Mouse (Mus musculus): ENCODE measurements around the gene Mta2. TPM values are rescaled to one million over a fixed set of nuclear protein-coding genes. Genes with fewer than 3 reads are reported as not detected.

Gene Mta2
- polyA plus RNA-seq, 1 experiment from 2014 or later = 56.0 TPM

DNA sequence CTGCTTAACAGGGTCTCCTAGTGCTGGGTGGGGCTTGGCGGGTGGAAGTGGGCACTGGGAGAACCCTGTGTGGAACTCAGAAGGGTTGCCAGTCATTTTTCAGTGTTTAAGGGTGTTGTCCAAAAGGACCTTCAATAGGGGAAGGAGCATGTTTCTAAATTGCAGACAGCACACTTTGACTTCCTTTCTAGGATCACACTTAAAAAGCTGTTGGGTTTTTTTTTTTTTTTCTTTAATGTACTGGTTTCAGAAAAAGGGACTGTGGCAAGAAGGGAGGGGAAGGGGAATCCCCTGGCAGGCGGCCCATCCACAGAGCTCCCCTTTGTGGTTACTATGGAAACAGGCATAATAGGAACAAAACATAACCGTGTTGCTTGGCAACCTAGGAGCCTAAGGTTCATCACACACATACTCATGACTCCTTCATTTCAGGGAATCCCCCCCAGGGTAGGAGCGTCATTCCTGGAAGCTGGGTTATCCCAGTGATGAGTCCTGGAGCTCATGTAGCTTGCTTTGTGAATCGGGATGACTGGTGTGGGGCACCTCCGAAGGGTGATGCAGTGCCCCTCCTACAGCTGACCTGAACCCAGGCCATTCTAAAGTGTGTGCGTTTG lies 42.7 kb downstream of the Mta2 start:
- Histone ChIP-seq H3K4me1 (ENCODE audit: control insufficient read depth, insufficient read depth, low read length) (peaks cover 22% of the 10 kb centered on the region), H3K4me2 (peak overlapping the region; percentile 22; the same call in 1 of the 2 replicates), H3K9me3 (ENCODE audit: control insufficient read depth, low read length) (no peaks in the 10 kb centered on the region), H3K4me3 (ENCODE audit: low read depth, low read length) (no peak overlapping the region), H3K9ac (ENCODE audit: low read length) (no peak overlapping the region), H3K36me3 (ENCODE audit: control insufficient read depth, insufficient read depth, low read length) (peaks cover 2% of the 10 kb centered on the region; the same call in 1 of the 2 replicates), H3K27me3 (ENCODE audit: control insufficient read depth, insufficient read depth, low read length) (peaks cover 15% of the 10 kb centered on the region), H3K27ac (ENCODE audit: low read depth, low read length) (peak overlapping the region; percentile 1; the same call in 1 of the 2 replicates)
- WGBS = 5% methylated on average over 7 of the region's 7 CpGs
- DNase-seq (ENCODE audit: low spot score, missing footprints) (peak; percentile 95), ATAC-seq (ENCODE audit: low FRiP score) (peak; percentile 88)

DNA sequence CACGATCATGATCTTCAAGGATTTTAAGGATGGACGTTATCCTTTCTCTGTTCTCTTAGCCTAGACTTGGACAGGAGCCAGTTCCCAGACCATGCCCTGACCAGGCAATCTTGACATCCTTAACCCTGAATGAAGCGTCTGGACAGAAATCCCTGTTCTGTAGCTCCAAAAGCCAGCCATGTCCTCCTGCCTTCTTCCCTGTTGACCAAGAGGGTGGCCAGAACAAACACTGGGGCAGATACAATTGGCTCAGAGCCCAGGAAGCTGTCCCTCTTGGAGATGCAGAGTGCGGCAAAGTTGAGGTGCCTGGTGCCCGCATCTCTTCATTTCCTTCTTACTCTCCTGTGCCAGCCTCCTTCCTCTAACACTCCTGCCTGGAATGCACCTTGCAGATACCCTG lies 44.2 kb downstream of the Mta2 start:
- no peaks in the 10 kb centered on the region for H3K9me3 ChIP-seq (ENCODE audit: control insufficient read depth, low read length)
- WGBS = 78% methylated on average over 5 of the region's 5 CpGs
- no peak for ATAC-seq (ENCODE audit: low FRiP score)
- no peak overlapping the region for H3K27ac ChIP-seq (ENCODE audit: low read depth, low read length)
- H3K36me3 ChIP-seq (ENCODE audit: control insufficient read depth, insufficient read depth, low read length) = no peaks in the 10 kb centered on the region
- no peak overlapping the region for H3K9ac ChIP-seq (ENCODE audit: low read length)
- H3K4me2 ChIP-seq = no peak overlapping the region
- H3K27me3 ChIP-seq (ENCODE audit: control insufficient read depth, insufficient read depth, low read length) = peaks cover 20% of the 10 kb centered on the region
- DNase-seq (ENCODE audit: low spot score, missing footprints) = peak; percentile 80
- H3K4me1 ChIP-seq (ENCODE audit: control insufficient read depth, insufficient read depth, low read length) = peaks cover 29% of the 10 kb centered on the region
- no peak overlapping the region for H3K4me3 ChIP-seq (ENCODE audit: low read depth, low read length)

DNA sequence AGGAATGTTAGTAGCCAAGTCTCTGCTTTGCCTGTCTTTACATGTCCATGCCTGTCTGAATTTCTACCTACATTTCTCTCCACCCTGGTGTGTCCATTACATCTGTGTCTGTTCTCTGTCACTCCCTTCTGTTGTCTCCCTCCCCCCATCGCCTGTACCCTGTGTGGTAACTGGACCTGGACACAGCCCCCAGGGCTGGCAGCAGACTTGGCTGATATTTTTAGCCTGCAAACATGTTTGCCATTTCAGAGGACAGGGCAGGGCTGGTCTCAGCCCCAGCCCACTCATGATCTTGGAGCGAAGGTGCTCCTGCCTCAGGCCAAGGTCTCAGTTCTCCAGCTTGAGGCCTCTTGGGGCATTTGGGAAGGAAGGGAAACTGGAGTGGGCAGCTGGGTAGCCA lies 46.1 kb downstream of the Mta2 start:
- WGBS = 41% methylated on average over 2 of the region's 2 CpGs
- no peak for ATAC-seq (ENCODE audit: low FRiP score)
- Histone ChIP-seq H3K36me3 (ENCODE audit: control insufficient read depth, insufficient read depth, low read length) (no peaks in the 10 kb centered on the region), H3K27me3 (ENCODE audit: control insufficient read depth, insufficient read depth, low read length) (peaks cover 20% of the 10 kb centered on the region), H3K4me1 (ENCODE audit: control insufficient read depth, insufficient read depth, low read length) (peaks cover 29% of the 10 kb centered on the region), H3K9ac (ENCODE audit: low read length) (no peak overlapping the region), H3K27ac (ENCODE audit: low read depth, low read length) (no peak overlapping the region), H3K4me2 (no peak overlapping the region), H3K9me3 (ENCODE audit: control insufficient read depth, low read length) (no peaks in the 10 kb centered on the region), H3K4me3 (ENCODE audit: low read depth, low read length) (no peak overlapping the region)
- DNase-seq (ENCODE audit: low spot score, missing footprints) = peak; percentile 79

DNA sequence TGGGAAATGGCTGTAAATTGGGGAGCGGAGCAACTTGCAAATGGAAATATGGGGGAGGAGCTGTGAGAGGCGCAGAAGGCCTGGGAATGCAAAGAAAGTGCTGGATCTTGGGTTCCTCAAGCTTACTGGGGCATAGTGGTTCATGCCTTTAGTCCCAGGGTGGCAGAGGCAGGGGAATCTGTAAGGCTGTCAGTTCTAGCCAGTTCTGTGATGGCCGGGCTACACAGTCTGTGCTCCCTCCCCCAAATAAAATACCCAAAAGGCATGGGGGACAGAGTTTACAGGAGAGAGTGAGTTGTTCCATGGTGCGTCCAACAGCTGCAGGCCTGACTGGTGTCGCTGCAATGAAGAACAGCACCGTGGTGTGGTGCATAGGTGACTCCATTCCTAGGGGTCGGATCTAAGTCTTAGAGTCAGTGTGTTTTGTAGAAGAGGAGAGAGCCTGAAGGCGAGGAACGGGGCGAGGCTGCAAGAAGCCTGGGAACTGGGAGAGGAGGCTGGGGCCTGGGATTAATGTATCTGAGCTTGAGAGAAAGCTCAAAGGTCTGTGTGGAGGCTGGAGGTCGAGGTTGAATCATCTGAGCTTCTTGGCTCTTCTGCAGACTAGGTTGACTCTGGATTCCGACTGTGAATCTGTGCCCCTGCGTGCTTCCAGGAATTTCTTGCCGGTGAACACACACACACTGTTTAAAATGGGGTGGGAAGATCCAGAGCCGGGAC lies 46.8 kb downstream of the Mta2 start:
- peak overlapping the region; percentile 46 for H3K4me3 ChIP-seq (ENCODE audit: low read depth, low read length)
- no peaks in the 10 kb centered on the region for H3K36me3 ChIP-seq (ENCODE audit: control insufficient read depth, insufficient read depth, low read length)
- ATAC-seq (ENCODE audit: low FRiP score) = no peak
- H3K27ac ChIP-seq (ENCODE audit: low read depth, low read length) = no peak overlapping the region
- DNase-seq (ENCODE audit: low spot score, missing footprints) = peak; percentile 85
- H3K4me2 ChIP-seq = peak overlapping the region; percentile 83
- WGBS = 12% methylated on average over 15 of the region's 15 CpGs
- H3K27me3 ChIP-seq (ENCODE audit: control insufficient read depth, insufficient read depth, low read length) = peaks cover 20% of the 10 kb centered on the region
- no peaks in the 10 kb centered on the region for H3K9me3 ChIP-seq (ENCODE audit: control insufficient read depth, low read length)
- no peak overlapping the region for H3K9ac ChIP-seq (ENCODE audit: low read length)
- peaks cover 29% of the 10 kb centered on the region for H3K4me1 ChIP-seq (ENCODE audit: control insufficient read depth, insufficient read depth, low read length)

DNA sequence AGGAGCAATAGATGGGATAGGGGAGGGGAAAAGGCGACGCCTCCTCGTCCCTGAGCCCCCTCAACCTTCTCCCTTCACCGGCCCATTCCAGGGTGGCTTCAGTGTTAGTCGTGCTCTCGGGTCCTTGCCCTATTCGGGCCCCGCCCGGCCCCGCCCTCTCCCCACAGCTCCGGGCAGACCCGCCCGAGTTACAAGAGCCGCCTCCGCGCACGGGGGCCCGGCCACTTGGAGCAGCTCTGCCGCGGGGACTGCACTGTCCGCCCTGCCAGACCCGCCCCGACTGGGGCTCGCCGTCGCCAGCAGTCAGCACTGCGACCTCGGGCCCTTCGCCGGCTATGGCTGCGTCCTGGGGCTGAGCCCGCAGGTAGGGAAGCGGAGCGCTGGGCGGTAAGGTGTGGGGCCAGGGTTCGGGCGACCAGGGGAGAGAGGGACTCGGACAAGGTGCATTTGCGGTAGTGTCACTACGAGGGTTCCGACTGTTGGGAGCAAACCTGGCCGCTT lies 47.4 kb downstream of the Mta2 start, which contains the start of gene Ahnak:
Gene Ahnak (plus strand): TSS at position 219 of the 501 bp plus-strand sequence.
- H3K27me3 ChIP-seq (ENCODE audit: control insufficient read depth, insufficient read depth, low read length) = peaks cover 20% of the 10 kb centered on the region
- peak within 1 kb of the TSS; percentile 61 for H3K9ac ChIP-seq (ENCODE audit: low read length)
- under 1% methylated on average over 41 of the region's 42 CpGs for WGBS
- DNase-seq (ENCODE audit: low spot score, missing footprints) (no peak), ATAC-seq (ENCODE audit: low FRiP score) (peak; percentile 41)
- H3K4me3 ChIP-seq (ENCODE audit: low read depth, low read length) = peak within 1 kb of the TSS; percentile 46
- H3K9me3 ChIP-seq (ENCODE audit: control insufficient read depth, low read length) = no peaks in the 10 kb centered on the region
- H3K4me2 ChIP-seq = peak within 1 kb of the TSS; percentile 83
- H3K36me3 ChIP-seq (ENCODE audit: control insufficient read depth, insufficient read depth, low read length) = no peaks in the 10 kb centered on the region
- H3K27ac ChIP-seq (ENCODE audit: low read depth, low read length) = no peak within 1 kb of the TSS
- H3K4me1 ChIP-seq (ENCODE audit: control insufficient read depth, insufficient read depth, low read length) = peaks cover 23% of the 10 kb centered on the region

DNA sequence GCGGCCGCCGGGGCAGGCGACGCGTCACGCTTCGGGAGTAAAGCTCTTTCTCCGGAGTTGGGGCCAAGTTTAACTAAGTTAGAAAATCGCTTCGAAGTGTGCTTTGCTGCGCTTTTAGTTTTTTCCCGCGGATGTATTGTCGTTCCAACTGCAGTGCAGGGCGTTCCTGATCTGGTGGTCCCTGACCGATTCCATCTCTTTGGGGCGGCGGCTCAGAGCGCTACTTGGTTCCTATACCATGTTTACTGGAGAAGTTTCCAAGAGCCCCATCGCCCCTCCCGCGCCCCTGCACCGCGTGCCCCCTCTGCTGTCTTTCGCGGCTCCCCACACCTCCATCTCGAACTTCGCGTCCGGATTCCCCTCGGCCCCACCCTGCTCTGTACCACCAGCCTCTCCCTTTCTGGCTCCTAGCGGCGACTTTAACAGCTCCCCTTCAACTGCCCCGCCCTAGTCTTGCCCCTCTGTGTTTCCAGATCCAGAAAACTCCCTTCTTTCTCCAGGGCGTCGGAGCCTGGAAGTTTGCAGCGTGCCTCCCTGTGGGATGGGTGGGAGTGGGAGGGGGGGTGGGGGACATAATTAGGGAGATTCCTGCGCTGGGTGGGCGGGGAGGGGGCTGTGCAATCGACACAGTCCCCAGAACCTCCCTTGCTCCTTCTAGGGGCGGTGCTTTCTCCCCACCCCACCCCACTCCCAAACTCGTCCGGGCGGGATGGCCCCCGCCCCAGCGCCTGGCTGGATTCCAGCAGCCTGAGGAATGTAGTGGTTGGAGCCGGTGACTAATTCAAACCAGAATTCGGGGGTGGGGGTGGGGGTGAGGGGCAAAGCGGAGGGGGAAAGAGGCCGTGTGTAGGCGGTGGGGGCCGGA lies 48.1 kb downstream of the Mta2 start:
- ATAC-seq (ENCODE audit: low FRiP score) = peak; percentile 63
- no peak overlapping the region for H3K27ac ChIP-seq (ENCODE audit: low read depth, low read length)
- H3K4me2 ChIP-seq = peak overlapping the region; percentile 83
- H3K9ac ChIP-seq (ENCODE audit: low read length) = peak overlapping the region; percentile 61
- peaks cover 20% of the 10 kb centered on the region for H3K27me3 ChIP-seq (ENCODE audit: control insufficient read depth, insufficient read depth, low read length)
- H3K9me3 ChIP-seq (ENCODE audit: control insufficient read depth, low read length) = no peaks in the 10 kb centered on the region
- peak overlapping the region; percentile 46 for H3K4me3 ChIP-seq (ENCODE audit: low read depth, low read length)
- H3K36me3 ChIP-seq (ENCODE audit: control insufficient read depth, insufficient read depth, low read length) = no peaks in the 10 kb centered on the region
- DNase-seq (ENCODE audit: low spot score, missing footprints) = peak; percentile 96
- under 1% methylated on average over 53 of the region's 53 CpGs for WGBS
- H3K4me1 ChIP-seq (ENCODE audit: control insufficient read depth, insufficient read depth, low read length) = peaks cover 16% of the 10 kb centered on the region

DNA sequence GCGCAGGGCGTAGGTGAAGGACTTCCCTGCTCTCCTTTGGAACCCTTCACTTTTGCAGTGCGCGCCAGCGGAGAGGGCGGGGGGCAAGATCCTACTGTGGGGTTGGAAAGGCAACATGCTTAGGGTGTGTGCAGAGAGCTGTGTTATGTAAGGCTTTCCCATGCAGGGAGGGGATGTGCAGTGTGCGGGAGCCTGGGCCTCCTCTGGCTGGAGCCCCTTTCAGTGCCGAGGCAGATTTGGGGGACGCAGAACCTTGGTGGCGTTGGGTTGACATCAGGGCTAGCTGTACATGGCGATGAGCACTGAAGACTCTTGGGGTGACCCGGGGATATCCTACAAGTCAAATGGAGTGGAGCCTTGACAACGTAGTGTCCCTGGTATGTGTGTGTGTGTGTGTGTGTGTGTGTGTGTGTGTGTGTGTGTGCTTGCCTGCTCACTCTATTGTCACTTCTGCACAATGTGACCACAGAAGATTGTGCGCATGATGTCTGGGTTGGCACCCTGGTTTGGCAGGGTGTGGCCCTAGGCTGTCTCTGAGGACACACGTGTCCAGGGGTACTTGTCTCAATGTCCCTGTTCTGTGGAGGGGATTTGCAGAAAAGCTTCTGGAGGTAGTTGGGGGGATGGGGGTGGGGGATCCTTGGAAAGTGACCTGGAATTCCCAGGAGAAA lies 48.9 kb downstream of the Mta2 start:
- ATAC-seq (ENCODE audit: low FRiP score) = peak; percentile 61

DNA sequence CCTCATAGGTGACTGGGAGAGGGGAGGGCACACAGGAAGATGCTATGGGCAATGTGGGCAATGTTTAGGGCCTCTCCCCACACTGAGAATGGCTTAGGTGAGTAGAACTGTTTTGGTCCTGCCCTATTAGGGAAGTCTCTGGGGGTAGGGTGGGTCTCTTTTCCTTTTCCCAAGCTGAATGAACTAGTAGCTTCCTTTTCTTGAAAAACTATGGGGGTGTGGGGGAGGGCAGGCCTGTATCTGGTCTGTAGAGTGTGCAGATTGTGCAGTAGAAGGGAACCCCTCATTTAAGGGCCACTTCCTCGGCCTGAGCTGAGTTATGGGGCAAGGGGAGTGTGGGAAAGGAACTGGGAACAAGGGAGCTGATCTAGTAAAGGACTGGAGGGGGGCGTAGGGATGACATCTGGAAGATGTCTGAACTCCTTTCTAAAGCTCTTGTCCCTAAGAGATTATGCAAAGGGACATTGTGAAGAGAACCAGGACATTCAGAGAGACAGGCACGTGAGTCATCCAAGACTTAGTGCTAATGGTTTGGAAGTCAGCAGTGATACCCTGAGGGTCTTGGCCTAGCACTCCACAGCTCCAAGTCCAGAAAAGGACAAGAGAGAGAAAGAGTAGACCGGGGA lies 49.7 kb downstream of the Mta2 start:
- H3K4me1 ChIP-seq (ENCODE audit: control insufficient read depth, insufficient read depth, low read length) = peaks cover 14% of the 10 kb centered on the region
- no peaks in the 10 kb centered on the region for H3K36me3 ChIP-seq (ENCODE audit: control insufficient read depth, insufficient read depth, low read length)
- H3K27ac ChIP-seq (ENCODE audit: low read depth, low read length) = no peak overlapping the region
- H3K4me2 ChIP-seq = no peak overlapping the region
- H3K9ac ChIP-seq (ENCODE audit: low read length) = no peak overlapping the region
- H3K27me3 ChIP-seq (ENCODE audit: control insufficient read depth, insufficient read depth, low read length) = peaks cover 20% of the 10 kb centered on the region
- DNase-seq (ENCODE audit: low spot score, missing footprints) = peak; percentile 82
- 69% methylated on average over 4 of the region's 4 CpGs for WGBS
- ATAC-seq (ENCODE audit: low FRiP score) = no peak
- H3K9me3 ChIP-seq (ENCODE audit: control insufficient read depth, low read length) = no peaks in the 10 kb centered on the region
- no peak overlapping the region for H3K4me3 ChIP-seq (ENCODE audit: low read depth, low read length)

More for the DNA sequence above, 48.9 kb downstream of the Mta2 start:
- Histone ChIP-seq H3K4me1 (ENCODE audit: control insufficient read depth, insufficient read depth, low read length) (peaks cover 14% of the 10 kb centered on the region), H3K36me3 (ENCODE audit: control insufficient read depth, insufficient read depth, low read length) (no peaks in the 10 kb centered on the region), H3K4me2 (peak overlapping the region; percentile 83), H3K27me3 (ENCODE audit: control insufficient read depth, insufficient read depth, low read length) (peaks cover 20% of the 10 kb centered on the region), H3K27ac (ENCODE audit: low read depth, low read length) (no peak overlapping the region), H3K9ac (ENCODE audit: low read length) (peak overlapping the region; percentile 61), H3K9me3 (ENCODE audit: control insufficient read depth, low read length) (no peaks in the 10 kb centered on the region), H3K4me3 (ENCODE audit: low read depth, low read length) (peak overlapping the region; percentile 46)
- 20% methylated on average over 15 of the region's 15 CpGs for WGBS
- peak; percentile 87 for DNase-seq (ENCODE audit: low spot score, missing footprints)

All from midbrain, embryonic 11.5 days (tissue).